Mouse (Mus musculus): Measurements from ENCODE around the gene Hoxd1. TPM values are rescaled to one million over a fixed set of nuclear protein-coding genes. Genes with fewer than 3 reads are reported as not detected.

The Hoxd1 gene
- polyA plus RNA-seq, 1 experiment from 2014 or later, result not detected

DNA sequence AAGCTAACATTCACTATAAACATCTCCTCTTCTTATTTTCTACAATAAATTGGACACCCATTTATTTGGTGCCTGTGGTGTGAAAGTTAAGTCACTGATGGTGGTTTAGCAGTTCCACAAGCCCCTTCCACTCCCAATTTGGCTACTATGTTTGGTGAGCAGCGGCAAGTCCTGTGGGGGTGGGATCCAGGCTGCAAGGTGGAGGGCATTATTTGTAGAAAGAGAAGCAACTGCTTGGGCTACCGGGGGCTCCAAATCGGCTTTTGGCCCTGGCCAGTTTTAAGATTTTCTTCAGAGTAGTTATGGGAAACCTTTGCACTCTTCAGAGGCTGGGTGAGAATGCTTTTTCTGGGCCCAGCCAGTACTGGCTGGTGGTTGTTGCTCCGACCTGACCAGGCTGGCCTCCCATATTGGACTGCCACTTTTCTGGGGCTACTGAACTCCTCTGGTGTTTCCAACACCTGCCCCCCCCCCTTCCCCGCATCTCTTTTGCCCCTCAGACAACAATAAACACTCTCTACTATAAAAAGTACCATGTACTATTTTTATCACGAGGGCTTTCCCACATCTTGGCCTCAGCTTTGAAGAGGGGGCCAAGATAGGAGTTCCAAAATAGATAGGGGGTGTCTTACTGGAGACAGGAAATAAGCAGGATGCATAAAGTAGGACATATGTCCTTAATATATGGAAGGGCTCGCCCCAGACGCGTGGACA, 30.8 kb upstream of the Hoxd1 start:
- 2% methylated on average over 9 of the region's 9 CpGs for WGBS

DNA sequence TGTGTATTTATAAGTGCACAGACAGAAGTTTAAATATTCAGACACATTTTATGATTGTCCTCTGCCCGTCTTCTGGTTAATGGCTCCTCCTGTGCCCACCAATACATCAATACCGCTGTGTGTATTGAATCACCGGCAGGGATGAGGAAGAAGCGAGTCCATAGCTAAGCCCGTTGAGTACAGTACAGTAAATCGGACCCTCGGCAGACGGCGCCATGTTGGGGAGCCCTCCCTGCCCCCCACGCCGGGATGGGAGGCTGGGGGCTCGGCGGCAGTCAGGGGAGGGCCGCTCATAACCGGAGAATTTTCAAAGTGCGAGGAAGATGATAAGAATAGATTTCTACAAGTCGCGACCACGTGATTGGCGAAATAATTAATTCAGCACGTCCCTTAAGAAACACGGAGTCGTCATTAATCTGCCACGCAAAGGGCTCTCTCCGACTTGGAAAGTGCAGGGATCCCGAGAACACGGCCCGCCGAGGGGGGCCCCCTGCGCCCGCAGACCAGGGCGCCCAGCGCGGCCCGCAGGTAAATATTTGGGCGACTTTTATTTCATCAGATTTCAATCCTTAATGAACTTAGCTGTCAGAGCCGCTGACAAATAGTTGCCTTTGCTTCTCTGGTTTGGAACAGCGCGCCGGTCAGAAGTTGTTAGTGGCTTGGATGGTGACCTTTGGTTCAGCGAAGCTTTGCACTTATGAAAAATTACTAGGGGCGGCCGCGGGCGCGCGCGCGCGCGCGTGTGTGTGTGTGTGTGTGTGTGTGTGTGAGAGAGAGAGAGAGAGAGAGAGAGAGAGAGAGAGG, 30.1 kb upstream of the Hoxd1 start:
- H3K9ac ChIP-seq (ENCODE audit: low read length), result no peak overlapping the region
- H3K4me1 ChIP-seq (ENCODE audit: control insufficient read depth, insufficient read depth, low read length), result 0 out of 2 replicates have a peak, but pooled peaks cover 2% of the 10 kb centered on the region
- H3K36me3 ChIP-seq (ENCODE audit: control insufficient read depth, insufficient read depth, low read length), result no peaks in the 10 kb centered on the region
- peaks cover 95% of the 10 kb centered on the region for H3K27me3 ChIP-seq (ENCODE audit: control insufficient read depth, insufficient read depth, low read length)
- H3K27ac ChIP-seq (ENCODE audit: low read depth, low read length), result no peak overlapping the region
- H3K4me2 ChIP-seq, result no peak overlapping the region
- H3K4me3 ChIP-seq (ENCODE audit: low read depth, low read length), result no peak overlapping the region
- no peak for ATAC-seq (ENCODE audit: low FRiP score)
- H3K9me3 ChIP-seq (ENCODE audit: control insufficient read depth, low read length), result no peaks in the 10 kb centered on the region
- 1% methylated on average over 52 of the region's 52 CpGs for WGBS
- DNase-seq (ENCODE audit: low spot score, missing footprints), result no peak

More for the DNA sequence above, 30.8 kb upstream of the Hoxd1 start:
- Histone ChIP-seq H3K27me3 (ENCODE audit: control insufficient read depth, insufficient read depth, low read length) (peaks cover 95% of the 10 kb centered on the region), H3K36me3 (ENCODE audit: control insufficient read depth, insufficient read depth, low read length) (no peaks in the 10 kb centered on the region), H3K4me2 (no peak overlapping the region), H3K27ac (ENCODE audit: low read depth, low read length) (no peak overlapping the region), H3K4me3 (ENCODE audit: low read depth, low read length) (no peak overlapping the region), H3K4me1 (ENCODE audit: control insufficient read depth, insufficient read depth, low read length) (peaks cover 8% of the 10 kb centered on the region), H3K9ac (ENCODE audit: low read length) (no peak overlapping the region), H3K9me3 (ENCODE audit: control insufficient read depth, low read length) (no peaks in the 10 kb centered on the region)
- DNase-seq (ENCODE audit: low spot score, missing footprints), result no peak
- ATAC-seq (ENCODE audit: low FRiP score), result no peak

DNA sequence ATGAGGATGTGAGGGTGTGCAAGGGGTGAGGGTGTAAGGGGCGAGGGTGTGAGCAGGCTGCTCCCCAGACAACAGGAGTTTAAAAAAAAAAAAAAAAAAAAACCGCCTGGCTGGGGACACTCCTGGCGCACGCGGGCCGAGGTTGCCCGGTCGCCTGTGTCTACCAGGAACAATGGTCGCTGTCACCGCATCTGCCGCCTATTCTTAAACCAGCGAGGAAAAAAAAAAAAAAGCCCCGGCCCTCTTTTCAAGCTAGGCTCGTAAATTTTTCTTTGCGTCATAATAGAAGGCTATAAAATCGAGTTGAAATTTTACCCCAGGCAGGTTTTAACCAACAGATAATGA, 29.5 kb upstream of the Hoxd1 start:
- Histone ChIP-seq H3K4me2 (no peak overlapping the region), H3K36me3 (ENCODE audit: control insufficient read depth, insufficient read depth, low read length) (no peaks in the 10 kb centered on the region), H3K9me3 (ENCODE audit: control insufficient read depth, low read length) (no peaks in the 10 kb centered on the region), H3K9ac (ENCODE audit: low read length) (no peak overlapping the region), H3K27me3 (ENCODE audit: control insufficient read depth, insufficient read depth, low read length) (peaks cover 95% of the 10 kb centered on the region), H3K4me3 (ENCODE audit: low read depth, low read length) (no peak overlapping the region), H3K4me1 (ENCODE audit: control insufficient read depth, insufficient read depth, low read length) (0 out of 2 replicates have a peak, but pooled peaks cover 2% of the 10 kb centered on the region), H3K27ac (ENCODE audit: low read depth, low read length) (no peak overlapping the region)
- ATAC-seq (ENCODE audit: low FRiP score) (no peak), DNase-seq (ENCODE audit: low spot score, missing footprints) (no peak)
- under 1% methylated on average over 15 of the region's 16 CpGs for WGBS

DNA sequence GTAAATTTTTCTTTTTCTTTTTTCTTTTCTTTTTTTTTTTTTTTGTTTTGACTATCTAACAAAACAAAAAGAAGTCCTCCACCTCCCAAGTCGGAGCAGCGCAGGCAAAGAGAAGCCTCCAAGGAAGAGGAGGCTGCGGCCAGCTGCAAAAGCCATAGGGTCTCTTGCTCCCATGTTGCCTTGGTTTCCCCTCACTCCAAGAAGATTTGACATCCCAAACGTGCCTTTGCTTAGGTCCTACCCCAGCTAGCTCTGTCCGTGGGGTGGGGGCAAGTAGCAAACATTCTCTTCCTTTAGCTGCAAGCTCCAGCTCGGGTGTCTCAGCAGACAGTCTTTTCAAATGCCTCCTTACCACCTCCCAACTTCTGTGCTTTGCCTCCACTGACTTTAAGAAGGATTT, 29.0 kb upstream of the Hoxd1 start:
- WGBS, result 3% methylated on average over 6 of the region's 6 CpGs
- Histone ChIP-seq H3K4me2 (no peak overlapping the region), H3K27me3 (ENCODE audit: control insufficient read depth, insufficient read depth, low read length) (peaks cover 95% of the 10 kb centered on the region), H3K4me1 (ENCODE audit: control insufficient read depth, insufficient read depth, low read length) (0 out of 2 replicates have a peak, but pooled peaks cover 2% of the 10 kb centered on the region), H3K27ac (ENCODE audit: low read depth, low read length) (no peak overlapping the region), H3K9ac (ENCODE audit: low read length) (no peak overlapping the region), H3K9me3 (ENCODE audit: control insufficient read depth, low read length) (no peaks in the 10 kb centered on the region), H3K4me3 (ENCODE audit: low read depth, low read length) (no peak overlapping the region), H3K36me3 (ENCODE audit: control insufficient read depth, insufficient read depth, low read length) (no peaks in the 10 kb centered on the region)
- DNase-seq (ENCODE audit: low spot score, missing footprints) (no peak), ATAC-seq (ENCODE audit: low FRiP score) (no peak)

DNA sequence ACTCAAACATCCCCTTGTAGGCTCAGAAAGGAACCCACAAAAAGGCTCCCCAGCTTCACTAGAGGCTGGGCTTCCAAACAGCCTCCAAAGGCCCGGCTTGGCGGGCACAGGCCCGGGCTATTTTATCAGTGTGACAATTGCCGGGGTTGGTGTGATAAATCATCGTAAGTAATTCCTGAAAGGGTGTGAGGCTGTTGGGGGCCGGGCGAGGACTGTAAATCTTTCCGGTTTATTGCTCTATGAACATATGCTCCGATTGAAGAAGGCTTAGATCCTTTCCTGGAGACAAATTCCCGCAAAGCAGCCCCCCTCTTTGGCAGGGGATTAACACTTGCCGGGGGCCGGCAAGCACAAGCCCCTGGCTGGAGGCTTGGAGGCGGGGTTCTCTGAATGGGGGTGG, 28.3 kb upstream of the Hoxd1 start:
- H3K27me3 ChIP-seq (ENCODE audit: control insufficient read depth, insufficient read depth, low read length), result peaks cover 96% of the 10 kb centered on the region
- ATAC-seq (ENCODE audit: low FRiP score) (no peak), DNase-seq (ENCODE audit: low spot score, missing footprints) (no peak)
- under 1% methylated on average over 13 of the region's 13 CpGs for WGBS
- 0 out of 2 replicates have a peak, but pooled peaks cover 2% of the 10 kb centered on the region for H3K4me1 ChIP-seq (ENCODE audit: control insufficient read depth, insufficient read depth, low read length)
- no peaks in the 10 kb centered on the region for H3K36me3 ChIP-seq (ENCODE audit: control insufficient read depth, insufficient read depth, low read length)
- no peak overlapping the region for H3K4me2 ChIP-seq
- H3K4me3 ChIP-seq (ENCODE audit: low read depth, low read length), result no peak overlapping the region
- H3K27ac ChIP-seq (ENCODE audit: low read depth, low read length), result no peak overlapping the region
- no peaks in the 10 kb centered on the region for H3K9me3 ChIP-seq (ENCODE audit: control insufficient read depth, low read length)
- H3K9ac ChIP-seq (ENCODE audit: low read length), result no peak overlapping the region

DNA sequence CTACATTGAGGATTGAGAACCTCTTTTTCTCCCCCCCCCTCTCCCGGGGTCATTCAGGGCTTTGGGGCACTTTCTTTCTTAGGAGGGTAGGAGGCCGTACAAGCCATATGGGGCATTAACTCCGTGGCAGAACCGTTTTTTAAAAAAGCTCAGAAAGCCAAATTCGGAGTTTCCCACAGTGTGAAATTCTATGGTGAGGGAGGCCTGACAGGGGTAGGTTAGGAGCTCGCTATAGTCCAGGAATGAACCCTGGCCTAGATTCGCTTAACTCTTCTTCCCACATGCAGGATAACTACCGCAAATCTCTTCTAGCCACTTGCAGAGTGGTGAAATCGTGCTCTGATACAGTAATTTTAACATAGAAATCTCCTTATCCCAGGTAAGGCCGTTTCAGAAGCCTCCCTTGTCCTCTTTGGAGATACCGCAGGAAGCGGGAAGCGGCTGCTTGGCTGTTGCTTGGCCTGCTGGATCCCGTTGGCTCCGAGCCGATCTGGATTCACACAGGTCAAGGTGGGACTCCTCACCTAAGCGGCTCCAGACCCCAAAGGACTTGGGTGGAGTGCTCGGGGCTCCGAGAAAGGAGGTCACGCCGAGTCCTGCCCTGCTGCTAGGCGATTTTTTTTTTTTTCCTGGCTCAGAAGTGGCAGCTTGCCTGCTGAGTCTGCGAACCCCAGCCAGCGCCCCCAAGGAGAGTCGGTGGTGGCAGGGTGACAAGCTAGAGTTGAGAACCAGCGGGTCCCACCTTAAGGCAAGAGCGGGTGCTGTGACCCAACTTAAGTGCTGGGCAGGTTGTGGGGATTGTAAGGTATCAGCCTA, 27.6 kb upstream of the Hoxd1 start:
- under 1% methylated on average over 27 of the region's 27 CpGs for WGBS
- Histone ChIP-seq H3K4me3 (ENCODE audit: low read depth, low read length) (no peak overlapping the region), H3K36me3 (ENCODE audit: control insufficient read depth, insufficient read depth, low read length) (no peaks in the 10 kb centered on the region), H3K27me3 (ENCODE audit: control insufficient read depth, insufficient read depth, low read length) (peaks cover 97% of the 10 kb centered on the region), H3K9ac (ENCODE audit: low read length) (no peak overlapping the region), H3K9me3 (ENCODE audit: control insufficient read depth, low read length) (no peaks in the 10 kb centered on the region), H3K4me2 (no peak overlapping the region), H3K27ac (ENCODE audit: low read depth, low read length) (no peak overlapping the region), H3K4me1 (ENCODE audit: control insufficient read depth, insufficient read depth, low read length) (peaks cover 2% of the 10 kb centered on the region; the same call in 1 of the 2 replicates)
- no peak for ATAC-seq (ENCODE audit: low FRiP score)
- peak; percentile 95 for DNase-seq (ENCODE audit: low spot score, missing footprints)

DNA sequence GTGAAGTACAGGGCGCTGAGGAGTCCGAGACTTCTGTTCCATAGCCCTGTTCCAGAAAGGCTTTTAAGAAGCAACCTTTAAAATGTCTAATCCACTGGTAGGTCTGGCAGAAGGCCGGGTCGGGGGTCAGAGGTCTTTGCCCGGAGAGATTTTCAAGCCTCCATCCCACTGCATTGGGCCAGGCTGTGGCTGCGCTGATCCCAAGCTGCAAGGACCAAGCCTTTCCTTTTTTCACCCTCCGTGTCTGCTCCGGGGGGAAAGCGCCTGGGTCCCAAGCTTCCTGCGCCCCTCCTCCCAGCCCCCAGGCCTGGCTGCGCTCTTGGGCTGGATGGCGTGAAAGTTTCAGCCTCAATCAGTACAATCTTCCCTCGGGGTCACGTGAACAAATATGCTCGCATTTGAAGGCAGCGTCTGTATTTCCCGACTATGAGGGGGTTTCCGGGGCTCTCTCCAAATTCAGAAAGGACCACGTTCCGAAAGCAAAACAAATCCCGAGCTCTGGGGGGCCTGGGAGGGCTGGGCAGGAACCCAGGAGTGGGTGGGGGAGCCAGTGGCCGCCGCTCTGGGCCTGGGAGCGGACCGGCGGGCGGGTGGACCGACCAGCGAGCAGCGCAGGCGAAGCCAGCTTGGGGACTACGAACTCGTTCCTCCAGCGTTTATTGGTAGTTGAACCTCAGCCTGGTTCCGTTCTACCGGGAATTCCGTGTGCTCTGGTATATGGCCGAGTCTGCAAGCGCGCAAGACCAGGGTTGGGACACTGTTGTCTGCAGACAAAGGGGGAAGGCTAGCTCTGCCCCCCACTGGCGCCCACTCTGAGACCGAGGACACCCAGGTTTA, 26.7 kb upstream of the Hoxd1 start:
- no peak overlapping the region for H3K4me3 ChIP-seq (ENCODE audit: low read depth, low read length)
- no peak overlapping the region for H3K4me2 ChIP-seq
- DNase-seq (ENCODE audit: low spot score, missing footprints), result peak; percentile 96
- ATAC-seq (ENCODE audit: low FRiP score), result no peak
- peaks cover 2% of the 10 kb centered on the region; the same call in 1 of the 2 replicates for H3K4me1 ChIP-seq (ENCODE audit: control insufficient read depth, insufficient read depth, low read length)
- no peak overlapping the region for H3K9ac ChIP-seq (ENCODE audit: low read length)
- WGBS, result under 1% methylated on average over 42 of the region's 42 CpGs
- H3K27ac ChIP-seq (ENCODE audit: low read depth, low read length), result no peak overlapping the region
- H3K27me3 ChIP-seq (ENCODE audit: control insufficient read depth, insufficient read depth, low read length), result peaks cover 97% of the 10 kb centered on the region
- no peaks in the 10 kb centered on the region for H3K36me3 ChIP-seq (ENCODE audit: control insufficient read depth, insufficient read depth, low read length)
- no peaks in the 10 kb centered on the region for H3K9me3 ChIP-seq (ENCODE audit: control insufficient read depth, low read length)

Data from midbrain, embryonic 11.5 days (tissue).